Mouse (Mus musculus) small intestine, adult 2 months (tissue): ENCODE results near the gene Hrh2. TPM values are rescaled to one million over a fixed set of nuclear protein-coding genes. Genes with fewer than 3 reads are reported as not detected.

Source experiments
- H3K27ac ChIP-seq: fragments of 200-500 bp; 2 replicates; pipeline ENCODE4 v1.5.1; 2012; ENCODE audit warnings: low read depth, low read length, control low read depth, inconsistent platforms; ENCODE audit not compliant: insufficient read depth
- H3K27me3 ChIP-seq: fragments of 200-500 bp; 2 replicates; pipeline ENCODE4 v1.6.1; 2012; ENCODE audit warnings: mild to moderate bottlenecking, moderate library complexity, low read length, inconsistent platforms; ENCODE audit not compliant: control insufficient read depth, insufficient read depth
- H3K36me3 ChIP-seq: fragments of 200-500 bp; 2 replicates; pipeline ENCODE4 v1.6.1; 2012; ENCODE audit warnings: mild to moderate bottlenecking, low read length, control low read depth, inconsistent platforms; ENCODE audit not compliant: control insufficient read depth, insufficient read depth
- H3K4me1 ChIP-seq: fragments of 200-500 bp; 2 replicates; pipeline ENCODE4 v1.6.1; 2012; ENCODE audit warnings: low read length, inconsistent platforms, mixed read lengths; ENCODE audit not compliant: control insufficient read depth, insufficient read depth, insufficient read length
- H3K4me3 ChIP-seq: fragments of 200-500 bp; 2 replicates; pipeline ENCODE4 v1.5.1; 2012; ENCODE audit warnings: low read depth, mild to moderate bottlenecking, control low read depth, inconsistent platforms, low read length, moderate library complexity
- CTCF ChIP-seq: fragments of 200-500 bp; IDR thresholded peaks from 2 replicates; pipeline ENCODE4 v1.5.1; 2012; ENCODE audit warnings: low read depth, mild to moderate bottlenecking, control low read depth, inconsistent platforms, low read length, moderate library complexity, mixed read lengths; ENCODE audit not compliant: insufficient replicate concordance, insufficient read length; ENCODE audit errors: extremely low read depth
- POLR2A ChIP-seq: fragments of 200-500 bp; IDR thresholded peaks from 2 replicates; pipeline ENCODE4 v1.6.1; 2012; ENCODE audit warnings: low read depth, mild to moderate bottlenecking, control low read depth, inconsistent platforms, low read length, moderate library complexity
- WGBS: fragments of 180-500 bp; shearing (Covaris S2); methylation state at CpG from one replicate; pipeline ENCODE4 v1.1.7; 2018; 5-methylcytosine and 5-hydroxymethylcytosine counted together
- polyA plus RNA-seq: library from polyadenylated mRNA; depleted of rRNA; stranded (reverse); fragments of >200 nt; gene quantifications from 2 replicates; pipeline ENCODE4 v1.2.3, GENCODE M21; 2012

The Hrh2 gene
- polyA plus RNA-seq, 1 experiment, result 0.70 TPM

DNA sequence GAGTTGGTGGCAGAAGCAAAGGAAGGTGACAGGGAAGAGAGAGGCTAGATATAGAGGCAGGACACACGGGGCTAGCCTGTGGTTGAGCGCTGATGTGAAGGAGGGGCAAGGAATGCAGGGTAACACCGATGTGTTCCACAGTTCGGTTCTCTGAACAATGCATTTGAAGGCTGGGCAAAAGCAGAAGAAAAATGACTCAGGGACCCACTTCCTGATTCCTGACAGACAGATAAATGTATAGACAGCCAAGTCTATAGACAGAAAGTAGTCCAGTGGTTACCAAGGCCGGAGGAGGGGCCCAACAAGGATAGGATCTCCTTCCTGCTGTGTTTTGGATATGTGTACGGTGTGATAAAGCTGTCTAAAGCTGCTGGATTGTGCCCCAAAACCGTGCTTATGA, 13.3 kb downstream of the Hrh2 start:
- Histone ChIP-seq H3K4me3 (no peak overlapping the region), H3K27me3 (no peaks in the 10 kb centered on the region)

DNA sequence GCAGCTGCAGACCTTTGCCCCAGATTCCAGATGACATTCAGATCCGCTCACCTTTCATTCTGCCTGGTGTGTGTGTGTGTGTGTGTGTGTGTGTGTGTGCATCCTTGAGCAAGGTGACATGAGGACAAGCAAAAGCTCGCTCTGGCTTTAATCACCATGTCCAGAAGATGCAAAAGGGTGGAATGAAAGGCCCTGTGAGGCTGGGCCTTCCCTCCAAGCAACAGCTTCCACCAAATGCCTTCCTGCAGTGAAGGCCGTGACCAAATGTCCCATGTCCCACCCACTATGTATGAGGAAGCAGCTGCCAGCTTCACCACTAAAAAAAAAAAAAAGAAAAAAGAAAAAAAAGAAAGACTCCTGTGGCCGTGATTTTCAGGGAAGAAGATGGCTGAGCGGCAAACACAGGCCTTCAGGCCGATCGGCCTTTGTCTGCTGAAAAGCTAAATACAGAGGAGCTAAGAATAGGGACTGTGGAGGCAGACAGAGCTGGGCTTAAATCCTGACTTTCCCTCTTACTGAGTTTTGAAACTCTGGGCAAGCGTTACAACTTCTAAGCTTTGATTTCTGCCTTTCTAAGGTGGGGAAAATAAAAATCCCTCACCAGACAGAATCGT, 14.3 kb downstream of the Hrh2 start:
- no peak overlapping the region for H3K27ac ChIP-seq
- no peaks in the 10 kb centered on the region for H3K36me3 ChIP-seq
- 63% methylated on average over 9 of the region's 9 CpGs for WGBS
- TF ChIP-seq POLR2A (no peak), CTCF (no peak)
- H3K4me3 ChIP-seq, result no peak overlapping the region
- no peaks in the 10 kb centered on the region for H3K27me3 ChIP-seq
- H3K4me1 ChIP-seq, result peaks cover 7% of the 10 kb centered on the region; the same call in 1 of the 2 replicates

More for the DNA sequence above, 13.3 kb downstream of the Hrh2 start:
- WGBS, result 64% methylated on average over 7 of the region's 7 CpGs
- Histone ChIP-seq H3K36me3 (no peaks in the 10 kb centered on the region), H3K4me1 (peaks cover 7% of the 10 kb centered on the region; the same call in 1 of the 2 replicates), H3K27ac (no peak overlapping the region)
- TF ChIP-seq CTCF (no peak), POLR2A (no peak)

DNA sequence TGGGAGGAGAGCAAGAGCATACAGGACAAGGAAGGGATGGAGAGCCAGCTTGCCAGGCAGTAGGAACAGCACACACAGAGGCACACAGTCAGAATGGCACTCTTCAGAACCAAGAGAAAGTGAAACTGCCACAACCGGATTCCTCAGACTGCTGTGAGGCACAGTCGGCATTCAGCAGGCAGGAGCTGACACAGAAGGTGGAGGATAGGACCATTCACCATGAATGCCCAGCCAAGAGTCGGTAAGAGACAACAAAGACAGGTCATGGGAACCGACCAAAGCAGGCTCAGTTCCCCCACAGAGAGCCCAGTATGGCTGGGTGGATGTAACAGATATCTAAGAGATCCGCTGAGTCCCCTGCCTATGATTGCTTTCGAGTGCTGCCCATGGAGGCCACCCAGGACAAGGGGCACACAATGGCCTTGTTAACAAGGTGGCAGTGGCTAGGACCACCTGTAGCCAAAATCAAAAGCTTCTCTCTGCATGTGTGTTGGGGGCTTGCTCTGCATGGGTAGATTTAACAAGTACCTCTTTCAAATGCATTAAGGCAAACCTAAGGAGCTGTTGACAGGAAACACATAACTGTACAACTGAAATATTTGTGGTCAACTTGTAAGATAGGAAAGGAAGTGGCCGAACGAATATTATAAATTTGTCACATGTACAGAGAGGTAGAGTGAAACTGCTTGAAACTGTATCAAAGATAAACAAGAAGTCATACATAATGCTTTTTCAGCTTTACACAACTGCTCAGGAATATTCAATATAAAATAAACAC, 17.7 kb downstream of the Hrh2 start:
- H3K36me3 ChIP-seq, result no peaks in the 10 kb centered on the region
- TF ChIP-seq POLR2A (no peak), CTCF (no peak)
- peaks cover 7% of the 10 kb centered on the region; the same call in 1 of the 2 replicates for H3K4me1 ChIP-seq
- H3K4me3 ChIP-seq, result peak overlapping the region; percentile 19
- 44% methylated on average over 8 of the region's 8 CpGs for WGBS
- peak overlapping the region; percentile 76 for H3K27ac ChIP-seq
- no peaks in the 10 kb centered on the region for H3K27me3 ChIP-seq

DNA sequence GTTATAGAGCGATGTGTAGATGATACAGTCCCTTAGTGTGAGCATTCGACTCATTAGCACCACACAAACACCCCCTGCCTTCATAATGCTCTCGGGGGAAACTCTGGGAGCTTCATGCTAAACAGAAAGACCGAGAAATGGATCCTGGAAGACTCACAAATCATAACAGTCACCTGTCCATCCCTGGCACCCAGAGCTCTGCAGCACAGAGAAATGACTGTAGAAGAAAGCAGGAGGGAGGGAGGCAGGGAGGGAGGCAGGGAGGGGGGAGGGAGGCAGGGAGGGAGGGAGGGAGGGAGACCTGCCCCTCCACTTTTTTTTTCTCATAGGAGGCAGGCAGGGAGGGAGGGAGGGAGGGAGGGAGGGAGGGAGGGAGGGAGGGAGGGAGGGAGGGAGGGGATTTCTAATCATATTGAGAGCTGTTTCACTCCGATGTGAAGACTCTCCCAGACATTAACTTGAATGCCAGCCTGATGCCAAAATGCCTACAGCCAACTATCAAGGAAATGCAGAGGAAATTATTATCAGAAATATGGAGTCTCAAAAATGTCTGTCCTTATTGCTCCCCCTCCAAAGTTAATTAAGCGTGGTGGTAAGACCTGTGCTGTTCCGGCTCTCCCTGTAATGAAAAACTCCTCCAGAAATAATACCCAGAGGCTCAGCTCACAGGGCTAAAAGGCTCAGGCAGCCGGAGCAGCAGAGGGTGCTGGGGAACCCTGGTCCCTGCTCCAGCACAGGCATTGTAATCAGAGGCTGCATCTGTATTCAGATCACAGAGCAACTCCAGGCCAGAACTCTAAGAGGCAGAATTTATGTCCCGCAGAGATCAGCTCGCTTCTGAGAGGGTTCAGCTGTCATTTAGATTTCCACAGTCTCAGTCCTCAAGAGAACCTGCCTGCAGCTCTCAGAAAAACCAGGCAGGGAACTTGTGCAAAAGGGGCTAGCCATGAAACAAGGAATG, 19.9 kb downstream of the Hrh2 start:
- Histone ChIP-seq H3K27ac (no peak overlapping the region), H3K4me3 (no peak overlapping the region), H3K4me1 (peaks cover 8% of the 10 kb centered on the region; the same call in 1 of the 2 replicates), H3K36me3 (no peaks in the 10 kb centered on the region), H3K27me3 (no peaks in the 10 kb centered on the region)
- 49% methylated on average over 10 of the region's 10 CpGs for WGBS
- no peak for TF ChIP-seq POLR2A
- no peak for TF ChIP-seq CTCF

DNA sequence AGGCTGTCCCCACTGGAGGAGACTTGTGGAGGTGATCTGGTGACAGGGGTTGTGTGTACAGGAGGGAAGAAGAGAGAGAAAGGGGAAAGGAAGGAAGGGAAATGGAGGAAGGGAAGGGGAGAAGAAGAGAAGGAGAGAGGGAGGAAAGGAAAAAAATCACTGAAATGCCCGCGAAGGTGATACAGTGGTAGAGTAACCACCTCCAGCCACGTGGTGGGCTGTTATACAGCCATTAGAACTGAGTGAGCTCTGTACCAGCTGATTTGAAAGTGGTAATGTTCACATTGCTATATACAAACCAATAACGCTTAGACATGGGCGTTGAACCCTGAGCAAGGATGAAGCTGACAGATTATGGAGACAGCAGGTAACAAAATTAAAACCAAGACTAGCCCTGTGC, 20.6 kb downstream of the Hrh2 start:
- 65% methylated on average over 5 of the region's 5 CpGs for WGBS
- Histone ChIP-seq H3K4me1 (peaks cover 8% of the 10 kb centered on the region; the same call in 1 of the 2 replicates), H3K27me3 (no peaks in the 10 kb centered on the region), H3K36me3 (no peaks in the 10 kb centered on the region), H3K27ac (no peak overlapping the region), H3K4me3 (no peak overlapping the region)
- TF ChIP-seq POLR2A (no peak), CTCF (no peak)

DNA sequence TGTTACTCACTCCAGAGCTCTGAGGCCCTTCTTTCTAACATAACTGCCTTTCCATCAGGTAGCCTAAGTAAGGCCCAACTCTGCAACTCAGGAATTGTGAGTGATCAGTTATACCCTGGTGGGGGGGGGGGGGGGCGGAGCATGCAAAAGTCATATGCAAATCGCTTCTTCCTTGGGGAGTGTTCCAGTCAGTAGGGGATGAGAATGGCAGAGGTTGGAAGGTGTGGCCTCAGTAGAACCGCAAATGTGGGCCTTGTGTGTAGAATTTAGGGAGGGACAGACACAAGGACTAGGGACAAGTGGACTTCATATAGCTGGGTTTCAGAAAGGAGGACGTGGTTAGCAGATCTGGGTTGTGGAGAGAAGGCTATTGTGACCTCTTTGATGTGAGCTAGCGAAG, 23.3 kb downstream of the Hrh2 start:
- Histone ChIP-seq H3K4me1 (peaks cover 4% of the 10 kb centered on the region; the same call in 1 of the 2 replicates), H3K27ac (no peak overlapping the region), H3K36me3 (no peaks in the 10 kb centered on the region), H3K27me3 (no peaks in the 10 kb centered on the region), H3K4me3 (no peak overlapping the region)
- WGBS, result 62% methylated on average over 5 of the region's 5 CpGs
- TF ChIP-seq CTCF (no peak), POLR2A (no peak)

DNA sequence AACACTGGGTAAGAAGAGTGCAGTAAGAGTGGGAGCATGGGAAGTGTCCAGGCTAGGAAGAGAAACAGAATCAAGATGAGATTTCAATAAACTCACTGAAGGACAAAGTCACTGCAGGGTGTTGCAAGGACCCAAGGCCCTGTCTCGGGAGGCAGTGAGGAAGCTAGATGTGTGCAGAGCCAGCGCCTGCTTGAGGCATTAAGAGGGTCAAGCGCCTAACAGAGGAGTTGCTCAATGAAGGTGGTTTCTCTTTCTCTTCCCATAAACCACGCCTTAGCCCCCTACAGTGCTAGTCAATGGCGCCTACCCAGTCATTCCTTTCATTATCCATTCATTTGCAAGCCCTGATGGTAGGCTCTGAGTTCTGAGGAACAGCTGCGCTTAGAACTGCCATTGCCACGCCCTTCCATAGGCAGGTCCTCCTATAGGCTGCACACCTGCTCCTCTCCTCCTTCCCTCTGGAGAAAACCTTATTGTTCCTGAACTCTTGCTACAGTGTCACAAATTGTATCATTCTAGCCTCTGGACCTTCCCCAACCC, 23.9 kb downstream of the Hrh2 start:
- H3K4me1 ChIP-seq, result peaks cover 4% of the 10 kb centered on the region; the same call in 1 of the 2 replicates
- TF ChIP-seq POLR2A (no peak), CTCF (no peak)
- no peaks in the 10 kb centered on the region for H3K27me3 ChIP-seq
- H3K4me3 ChIP-seq, result no peak overlapping the region
- 27% methylated on average over 7 of the region's 7 CpGs for WGBS
- H3K36me3 ChIP-seq, result no peaks in the 10 kb centered on the region
- H3K27ac ChIP-seq, result no peak overlapping the region
